Mouse (Mus musculus) thymus, adult 2 months (tissue): ENCODE measurements around the gene Wnk2.

Experiments used
- CTCF ChIP-seq: fragments of 200-500 bp; IDR thresholded peaks from 2 replicates; pipeline ENCODE4 v1.5.1; 2012; ENCODE audit warnings: mild to moderate bottlenecking, control low read depth, low read length, moderate library complexity, borderline replicate concordance; ENCODE audit not compliant: control insufficient read depth, poor library complexity, insufficient read depth; ENCODE audit errors: extremely low read depth
- POLR2A ChIP-seq: fragments of 200-500 bp; IDR thresholded peaks from 2 replicates; pipeline ENCODE4 v1.6.1; 2012; ENCODE audit warnings: mild to moderate bottlenecking, low read length, control low read depth, moderate library complexity; ENCODE audit not compliant: control insufficient read depth, poor library complexity, insufficient read depth; ENCODE audit errors: extremely low read depth

DNA sequence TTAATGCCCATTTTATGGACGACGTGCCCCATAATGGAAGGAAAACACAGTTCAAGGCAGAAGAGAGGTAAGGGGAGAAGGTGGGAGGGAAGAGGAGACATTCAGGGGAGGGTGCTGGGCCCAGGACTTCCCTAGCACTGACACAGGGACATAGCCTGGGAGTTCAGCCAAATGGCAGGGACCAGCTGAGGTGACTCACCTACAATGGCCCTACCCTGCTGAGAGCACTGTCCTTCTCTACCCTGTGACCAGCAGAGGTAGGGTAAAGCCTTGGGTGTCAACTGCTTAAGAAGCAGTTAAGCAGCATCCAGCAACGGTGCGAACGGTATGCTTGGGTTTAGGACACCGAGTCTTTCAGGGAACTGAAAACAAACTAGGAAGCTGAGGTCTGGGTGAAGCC is 58.9 kb downstream of the Wnk2 start:
- TF ChIP-seq POLR2A (no peak), CTCF (no peak)
